Mouse (Mus musculus) MEL (cell line): ENCODE data around the gene Olfr603. TPM values are rescaled to one million over a fixed set of nuclear protein-coding genes. Genes with fewer than 3 reads are reported as not detected.

Source experiments
- DNase-seq: peaks from one replicate; pipeline ENCODE4 v3.0.0; 2011; ENCODE audit warnings: low read depth, low spot score
- H3K27ac ChIP-seq: 2 replicates; pipeline ENCODE4 v1.5.1; 2012; ENCODE audit warnings: low read depth, mild to moderate bottlenecking, control low read depth, low read length, moderate library complexity; ENCODE audit not compliant: control insufficient read depth
- H3K27me3 ChIP-seq, 2 experiments: fragments of 150-350 bp in 1 of 2; sonication (generic) in 1 of 2; 2 replicates each; pipeline ENCODE4 v1.6.1; 2012; ENCODE audit warnings: low read length in 2 of 2, mild to moderate bottlenecking in 2 of 2, improper control_type of control experiment in 1 of 2, moderate library complexity in 1 of 2; ENCODE audit not compliant: insufficient read depth in 2 of 2, control insufficient read depth in 1 of 2
- H3K36me3 ChIP-seq, 2 experiments: 2 replicates each; pipeline ENCODE4 v1.6.1; 2012 to 2014; ENCODE audit warnings: low read length in 2 of 2, improper control_type of control experiment in 1 of 2, inconsistent platforms in 1 of 2, mild to moderate bottlenecking in 1 of 2; ENCODE audit not compliant: insufficient read depth in 2 of 2, control insufficient read depth in 1 of 2
- H3K4me1 ChIP-seq, 2 experiments: fragments of 150-350 bp in 1 of 2; sonication (generic) in 1 of 2; 2 replicates each; pipeline ENCODE4 v1.6.1; 2012; ENCODE audit warnings: low read length in 2 of 2, improper control_type of control experiment in 1 of 2, mild to moderate bottlenecking in 1 of 2; ENCODE audit not compliant: insufficient read depth in 2 of 2, control insufficient read depth in 1 of 2
- H3K4me3 ChIP-seq, 2 experiments: fragments of 150-350 bp in 1 of 2; sonication (generic) in 1 of 2; 2 replicates each; pipeline ENCODE4 v1.5.1; 2012; ENCODE audit warnings: low read depth in 2 of 2, low read length in 2 of 2, mild to moderate bottlenecking in 2 of 2, moderate library complexity in 2 of 2, control low read depth in 1 of 2, improper control_type of control experiment in 1 of 2; ENCODE audit not compliant: control insufficient read depth in 1 of 2, insufficient read depth in 1 of 2
- H3K79me2 ChIP-seq: 2 replicates; pipeline ENCODE4 v1.6.1; 2012; ENCODE audit warnings: mild to moderate bottlenecking, low read length, moderate library complexity; ENCODE audit not compliant: control insufficient read depth, poor library complexity, insufficient read depth
- H3K9ac ChIP-seq: 2 replicates; pipeline ENCODE4 v1.6.1; 2012; ENCODE audit warnings: low read depth, mild to moderate bottlenecking, control low read depth, low read length, moderate library complexity; ENCODE audit not compliant: control insufficient read depth, poor library complexity, severe bottlenecking
- H3K9me3 ChIP-seq: fragments of 150-350 bp; sonication (generic); replicated peaks from 2 replicates; pipeline ENCODE4 v1.6.1; 2012; ENCODE audit warnings: mild to moderate bottlenecking, low read length, improper control_type of control experiment, moderate library complexity; ENCODE audit not compliant: insufficient read depth
- BHLHE40 ChIP-seq: IDR thresholded peaks from 2 replicates; pipeline ENCODE4 v1.6.1; 2012; ENCODE audit warnings: low read depth, mild to moderate bottlenecking, inconsistent platforms, low read length, improper control_type of control experiment, borderline replicate concordance
- CHD1 ChIP-seq: IDR thresholded peaks from 2 replicates; pipeline ENCODE4 v1.6.1; 2012; ENCODE audit warnings: low read depth, mild to moderate bottlenecking, inconsistent platforms, low read length, improper control_type of control experiment
- CHD2 ChIP-seq: IDR thresholded peaks from 2 replicates; pipeline ENCODE4 v1.6.1; 2011; ENCODE audit warnings: low read length, improper control_type of control experiment
- ELF1 ChIP-seq: IDR thresholded peaks from 2 replicates; pipeline ENCODE4 v1.6.1; 2014; ENCODE audit warnings: low read depth, mild to moderate bottlenecking, inconsistent platforms, low read length, improper control_type of control experiment, moderate library complexity
- EP300 ChIP-seq, 2 experiments: IDR thresholded peaks; 2 replicates each; pipeline ENCODE4 v1.6.1; 2011; ENCODE audit warnings: improper control_type of control experiment in 2 of 2, low read length in 2 of 2, low read depth in 1 of 2, mild to moderate bottlenecking in 1 of 2
- GABPA ChIP-seq: IDR thresholded peaks from 2 replicates; pipeline ENCODE4 v1.6.1; 2012; ENCODE audit warnings: low read depth, mild to moderate bottlenecking, inconsistent platforms, low read length, improper control_type of control experiment, moderate library complexity
- GATA1 ChIP-seq: IDR thresholded peaks from 2 replicates; pipeline ENCODE4 v1.6.1; 2011; ENCODE audit warnings: low read depth, low read length, improper control_type of control experiment
- HCFC1 ChIP-seq: IDR thresholded peaks from 2 replicates; pipeline ENCODE4 v1.6.1; 2012; ENCODE audit warnings: low read depth, mild to moderate bottlenecking, inconsistent platforms, low read length, improper control_type of control experiment, moderate library complexity
- JUND ChIP-seq: IDR thresholded peaks from 2 replicates; pipeline ENCODE4 v1.6.1; 2011; ENCODE audit warnings: low read depth, mild to moderate bottlenecking, improper control_type of control experiment, low read length
- KAT2A ChIP-seq: conservative IDR thresholded peaks from 2 replicates; pipeline ENCODE4 v1.6.1; 2012; ENCODE audit warnings: low read depth, low read length, improper control_type of control experiment, inconsistent platforms
- MAX ChIP-seq: IDR thresholded peaks from 2 replicates; pipeline ENCODE4 v1.6.1; 2011; ENCODE audit warnings: low read length, improper control_type of control experiment
- MAZ ChIP-seq: IDR thresholded peaks from 2 replicates; pipeline ENCODE4 v1.6.1; 2012; ENCODE audit warnings: low read depth, mild to moderate bottlenecking, inconsistent platforms, low read length, improper control_type of control experiment
- MEF2A ChIP-seq: IDR thresholded peaks from 2 replicates; pipeline ENCODE4 v1.6.1; 2014; ENCODE audit warnings: low read depth, mild to moderate bottlenecking, inconsistent platforms, low read length, improper control_type of control experiment; ENCODE audit not compliant: poor library complexity, insufficient replicate concordance, severe bottlenecking; ENCODE audit errors: extremely low read depth
- MXI1 ChIP-seq: IDR thresholded peaks from 2 replicates; pipeline ENCODE4 v1.6.1; 2011; ENCODE audit warnings: mild to moderate bottlenecking, low read depth, low read length, improper control_type of control experiment
- MYB ChIP-seq: IDR thresholded peaks from 2 replicates; pipeline ENCODE4 v1.6.1; 2011; ENCODE audit warnings: mild to moderate bottlenecking, low read depth, low read length, improper control_type of control experiment
- POLR2A ChIP-seq, 2 experiments: IDR thresholded peaks; 2 replicates each; pipeline ENCODE4 v1.6.1; 2011 to 2012; ENCODE audit warnings: low read length in 2 of 2, mild to moderate bottlenecking in 2 of 2, control low read depth in 1 of 2, improper control_type of control experiment in 1 of 2, low read depth in 1 of 2, moderate library complexity in 1 of 2; ENCODE audit not compliant: control insufficient read depth in 1 of 2, insufficient read depth in 1 of 2, poor library complexity in 1 of 2
- RAD21 ChIP-seq: IDR thresholded peaks from 2 replicates; pipeline ENCODE4 v1.6.1; 2011; ENCODE audit warnings: mild to moderate bottlenecking, low read depth, low read length, improper control_type of control experiment
- TCF12 ChIP-seq: IDR thresholded peaks from 2 replicates; pipeline ENCODE4 v1.6.1; 2014; ENCODE audit warnings: low read depth, mild to moderate bottlenecking, inconsistent platforms, low read length, improper control_type of control experiment, moderate library complexity
- ZKSCAN1 ChIP-seq: IDR thresholded peaks from 2 replicates; pipeline ENCODE4 v1.6.1; 2012; ENCODE audit warnings: low read depth, mild to moderate bottlenecking, inconsistent platforms, low read length, improper control_type of control experiment, moderate library complexity
- ZMIZ1 ChIP-seq: IDR thresholded peaks from 2 replicates; pipeline ENCODE4 v1.6.1; 2012; ENCODE audit warnings: low read depth, mild to moderate bottlenecking, inconsistent platforms, low read length, improper control_type of control experiment, moderate library complexity
- ZNF384 ChIP-seq: IDR thresholded peaks from 2 replicates; pipeline ENCODE4 v1.6.1; 2012; ENCODE audit warnings: low read depth, mild to moderate bottlenecking, inconsistent platforms, low read length, improper control_type of control experiment
- polyA plus RNA-seq, 2 experiments: library from polyadenylated mRNA; stranded (reverse) in 1 of 2; unstranded in 1 of 2; fragments of >175 nt in 1 of 2; fragments of >200 nt in 1 of 2; gene quantifications; 2 replicates each; pipeline versions ENCODE4 v1.2.1 to v1.2.4; 2012; ENCODE audit warnings: low replicate concordance in 2 of 2, low read depth in 1 of 2; ENCODE audit not compliant: insufficient read length in 2 of 2, insufficient read depth in 1 of 2, missing spikeins in 1 of 2
- total RNA-seq: library from RNA; depleted of rRNA; stranded (reverse); fragments of 300-350 nt; gene quantifications from 2 replicates; pipeline ENCODE4 v1.2.3, GENCODE M21; 2012; rRNA removed

Olfr603 gene
- total and polyA plus RNA-seq, 3 experiments, result not detected

DNA sequence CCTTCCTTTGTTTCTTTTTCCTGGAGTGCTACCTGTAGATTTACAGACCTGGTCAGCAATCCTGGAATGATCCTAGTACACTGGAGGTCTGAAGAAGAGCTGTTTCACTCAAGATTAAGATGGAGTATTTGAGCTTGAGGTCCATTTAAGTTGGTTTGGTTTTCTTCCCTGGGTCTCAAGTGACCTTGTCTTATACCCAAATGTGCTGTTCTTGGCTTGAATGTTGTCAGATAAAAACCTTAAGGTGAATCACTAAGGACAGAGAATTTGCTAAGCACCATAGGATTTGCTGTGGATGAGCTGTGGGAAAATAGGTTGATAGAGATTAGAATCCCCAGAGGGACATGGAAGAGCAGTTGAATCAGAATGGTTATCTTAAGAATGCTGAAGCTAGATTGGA is 36.4 kb downstream of the Olfr603 start, which contains the start of gene Olfr600:
TSS of gene Olfr600 (minus strand) at position 101 of the 400 bp plus-strand sequence.
- TF ChIP-seq TCF12, result no peak
- no peak for TF ChIP-seq MYB
- no peak for TF ChIP-seq BHLHE40
- TF ChIP-seq ELF1, result no peak
- no peak for TF ChIP-seq HCFC1
- TF ChIP-seq ZNF384, result no peak
- no peak for TF ChIP-seq MXI1
- TF ChIP-seq POLR2A (IDR thresholded peaks at IDR 0.05; ENCODE audit: control insufficient read depth in 1 of 2, insufficient read depth in 1 of 2, low read depth in 1 of 2, low read length in 2 of 2, poor library complexity in 1 of 2), result no peak
- no peak for TF ChIP-seq RAD21
- TF ChIP-seq ZMIZ1, result no peak
- no peak for TF ChIP-seq GABPA
- no peak for TF ChIP-seq MAZ
- no peak for TF ChIP-seq KAT2A
- TF ChIP-seq ZKSCAN1, result no peak
- no peak for TF ChIP-seq JUND
- TF ChIP-seq MAX, result no peak
- TF ChIP-seq CHD2, result no peak
- TF ChIP-seq MEF2A, result no peak
- Histone ChIP-seq H3K36me3 (no peaks in the 10 kb centered on the region), H3K27me3 (no peaks in the 10 kb centered on the region), H3K27ac (no peak within 1 kb of the TSS), H3K9ac (no peak within 1 kb of the TSS), H3K79me2 (no peaks in the 10 kb centered on the region), H3K4me3 (no peak within 1 kb of the TSS), H3K9me3 (no peaks in the 10 kb centered on the region), H3K4me1 (no peaks in the 10 kb centered on the region)
- no peak for DNase-seq

DNA sequence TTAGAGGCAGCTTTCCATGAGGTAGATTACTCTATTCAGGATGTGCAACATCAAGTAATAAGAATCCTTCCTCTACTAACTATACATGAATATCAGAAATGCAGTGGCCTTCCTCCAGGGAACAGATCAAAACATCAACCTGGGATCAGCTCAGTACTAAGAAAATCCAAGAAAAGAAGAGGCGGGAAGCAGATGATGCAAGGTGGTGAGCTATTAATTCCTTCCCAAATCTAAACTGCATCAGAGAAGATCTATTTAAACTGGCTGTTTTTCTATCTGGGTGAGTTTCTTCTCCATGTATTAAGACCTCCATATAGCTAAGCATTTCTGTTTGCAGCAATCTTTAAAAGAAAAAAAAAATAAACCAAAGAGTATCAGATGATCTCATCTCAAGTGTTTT is 50.4 kb downstream of the Olfr603 start, which contains the start of gene Olfr599:
TSS of gene Olfr599 (plus strand) at position 301 of the 400 bp plus-strand sequence.
- Histone ChIP-seq H3K4me3 (no peak within 1 kb of the TSS), H3K36me3 (no peaks in the 10 kb centered on the region), H3K4me1 (no peaks in the 10 kb centered on the region), H3K9me3 (no peaks in the 10 kb centered on the region), H3K9ac (no peak within 1 kb of the TSS), H3K27ac (no peak within 1 kb of the TSS), H3K79me2 (no peaks in the 10 kb centered on the region)
- no peak for DNase-seq
- no peak for TF ChIP-seq TCF12
- no peak for TF ChIP-seq ZMIZ1
- TF ChIP-seq GATA1, result no peak
- no peak for TF ChIP-seq CHD1
- TF ChIP-seq EP300 (IDR thresholded peaks at IDR 0.05; ENCODE audit: low read depth in 1 of 2, low read length in 2 of 2), result no peak
- TF ChIP-seq, all 39 proteins: peak for 0
- no peaks in the 10 kb centered on the region for H3K27me3 ChIP-seq

Other genes starting within 250 kb of the Olfr603 start
- not detected in 2 replicates for gene Olfr588-ps1, start 245.3 kb downstream of the Olfr603 start, total RNA-seq
- not detected for gene Olfr588-ps1, start 245.3 kb downstream of the Olfr603 start, polyA plus RNA-seq
- not detected in 2 replicates for gene Olfr589, start 229.8 kb downstream of the Olfr603 start, total RNA-seq
- not detected for gene Olfr589, start 229.8 kb downstream of the Olfr603 start, polyA plus RNA-seq
- not detected in 2 replicates for gene Olfr591, start 207.8 kb downstream of the Olfr603 start, total RNA-seq
- not detected for gene Olfr591, start 207.8 kb downstream of the Olfr603 start, polyA plus RNA-seq
- gene Olfr592, start 201.4 kb downstream of the Olfr603 start, total RNA-seq, result not detected in 2 replicates
- not detected for gene Olfr592, start 201.4 kb downstream of the Olfr603 start, polyA plus RNA-seq
- gene Olfr593, start 174.3 kb downstream of the Olfr603 start, total RNA-seq, result not detected in 2 replicates
- gene Olfr593, start 174.3 kb downstream of the Olfr603 start, polyA plus RNA-seq, result not detected
- gene Olfr594, start 169.2 kb downstream of the Olfr603 start, total RNA-seq, result not detected in 2 replicates
- gene Olfr594, start 169.2 kb downstream of the Olfr603 start, polyA plus RNA-seq, result not detected
- not detected in 2 replicates for gene Usp17ld, start 133.7 kb downstream of the Olfr603 start, total RNA-seq
- gene Usp17ld, start 133.7 kb downstream of the Olfr603 start, polyA plus RNA-seq, result not detected
- gene Olfr596, start 80.5 kb downstream of the Olfr603 start, total RNA-seq, result not detected in 2 replicates
- not detected for gene Olfr596, start 80.5 kb downstream of the Olfr603 start, polyA plus RNA-seq
- not detected in 2 replicates for gene Olfr597, start 69.9 kb downstream of the Olfr603 start, total RNA-seq
- gene Olfr597, start 69.9 kb downstream of the Olfr603 start, polyA plus RNA-seq, result not detected
- not detected in 2 replicates for gene Olfr598, start 62.6 kb downstream of the Olfr603 start, total RNA-seq
- gene Olfr598, start 62.6 kb downstream of the Olfr603 start, polyA plus RNA-seq, result not detected
- gene Olfr599, start 50.3 kb downstream of the Olfr603 start, total RNA-seq, result not detected in 2 replicates
- not detected for gene Olfr599, start 50.3 kb downstream of the Olfr603 start, polyA plus RNA-seq
- gene Olfr600, start 36.5 kb downstream of the Olfr603 start, total RNA-seq, result not detected in 2 replicates
- not detected for gene Olfr600, start 36.5 kb downstream of the Olfr603 start, polyA plus RNA-seq
- gene Olfr601, start 23.5 kb downstream of the Olfr603 start, total RNA-seq, result not detected in 2 replicates
- not detected for gene Olfr601, start 23.5 kb downstream of the Olfr603 start, polyA plus RNA-seq
- gene Usp17lc, start 28.9 kb upstream of the Olfr603 start, total RNA-seq, result not detected in 2 replicates
- gene Usp17lc, start 28.9 kb upstream of the Olfr603 start, polyA plus RNA-seq, result not detected
- gene Olfr605, start 59.3 kb upstream of the Olfr603 start, total RNA-seq, result not detected in 2 replicates
- gene Olfr605, start 59.3 kb upstream of the Olfr603 start, polyA plus RNA-seq, result not detected
- not detected in 2 replicates for gene Olfr606, start 62.9 kb upstream of the Olfr603 start, total RNA-seq
- gene Olfr606, start 62.9 kb upstream of the Olfr603 start, polyA plus RNA-seq, result not detected
- not detected in 2 replicates for gene Olfr607, start 78.0 kb upstream of the Olfr603 start, total RNA-seq
- not detected for gene Olfr607, start 78.0 kb upstream of the Olfr603 start, polyA plus RNA-seq
- gene Olfr608, start 83.7 kb upstream of the Olfr603 start, total RNA-seq, result not detected in 2 replicates
- not detected for gene Olfr608, start 83.7 kb upstream of the Olfr603 start, polyA plus RNA-seq
- gene Olfr609, start 111.9 kb upstream of the Olfr603 start, total RNA-seq, result not detected in 2 replicates
- gene Olfr609, start 111.9 kb upstream of the Olfr603 start, polyA plus RNA-seq, result not detected
- not detected in 2 replicates for gene Olfr610, start 125.9 kb upstream of the Olfr603 start, total RNA-seq
- not detected for gene Olfr610, start 125.9 kb upstream of the Olfr603 start, polyA plus RNA-seq
- not detected in 2 replicates for gene Olfr611, start 134.7 kb upstream of the Olfr603 start, total RNA-seq
- not detected for gene Olfr611, start 134.7 kb upstream of the Olfr603 start, polyA plus RNA-seq
- gene Olfr612, start 156.5 kb upstream of the Olfr603 start, total RNA-seq, result not detected in 2 replicates
- not detected for gene Olfr612, start 156.5 kb upstream of the Olfr603 start, polyA plus RNA-seq
- not detected in 2 replicates for gene Olfr613, start 161.9 kb upstream of the Olfr603 start, total RNA-seq
- not detected for gene Olfr613, start 161.9 kb upstream of the Olfr603 start, polyA plus RNA-seq
- not detected in 2 replicates for gene Olfr615, start 169.9 kb upstream of the Olfr603 start, total RNA-seq
- gene Olfr615, start 169.9 kb upstream of the Olfr603 start, polyA plus RNA-seq, result not detected
- gene Olfr616, start 183.0 kb upstream of the Olfr603 start, total RNA-seq, result not detected in 2 replicates
- gene Olfr616, start 183.0 kb upstream of the Olfr603 start, polyA plus RNA-seq, result not detected
- not detected in 2 replicates for gene Olfr617, start 186.9 kb upstream of the Olfr603 start, total RNA-seq
- not detected for gene Olfr617, start 186.9 kb upstream of the Olfr603 start, polyA plus RNA-seq
- gene Olfr618, start 203.9 kb upstream of the Olfr603 start, total RNA-seq, result not detected in 2 replicates
- gene Olfr618, start 203.9 kb upstream of the Olfr603 start, polyA plus RNA-seq, result not detected
- gene Olfr619, start 214.4 kb upstream of the Olfr603 start, total RNA-seq, result not detected in 2 replicates
- gene Olfr619, start 214.4 kb upstream of the Olfr603 start, polyA plus RNA-seq, result not detected
- gene Olfr620, start 226.4 kb upstream of the Olfr603 start, total RNA-seq, result not detected in 2 replicates
- gene Olfr620, start 226.4 kb upstream of the Olfr603 start, polyA plus RNA-seq, result under 1 TPM in 1 of 2 experiments, not detected in 1; 0.03 TPM